15 mouse cellular contexts compared by ENCODE assay signal in genomic region chr10:121263520-121264203, GRCm38 (mm10).
A peak's percentile ranks its signal among the peaks of the same experiment; 100 is the strongest.
DNase-seq lines count a peak whose midpoint lies in the region; ATAC-seq and TF ChIP-seq lines count a peak whose summit lies in the region.
"Had no signal": no experiment of that assay in that cellular context is flagged by ENCODE, and none has a peak within 500 bp of the region (broad histone marks: within the 10 kb centered on the region; RNA-seq: fewer than 3 reads in every experiment).

No protein-coding gene starts in this region.

- peak; percentile 65 for ATAC-seq in lung, embryonic 14.5 days (ENCODE audit: insufficient read depth)
- peak; percentile 81 for ATAC-seq in intestine, postnatal 0 days
- ATAC-seq in erythroblast, adult 5-6 weeks (replicated peaks; ENCODE audit: low FRiP score, poor library complexity, severe bottlenecking): no peak
- ATAC-seq: hindbrain, postnatal 0 days; liver, embryonic 12.5 days had no signal

- H3K4me3 ChIP-seq in gastrocnemius, adult 2 months: peak overlapping the region; percentile 32
- peak overlapping the region; percentile 15; the same call in 1 of the 2 replicates for H3K4me3 ChIP-seq in lung, embryonic 14.5 days (ENCODE audit: low read depth, low read length)
- H3K4me3 ChIP-seq in intestine, postnatal 0 days (ENCODE audit: low read depth, low read length): peak overlapping the region; percentile 0; the same call in 1 of the 2 replicates
- H3K4me3 ChIP-seq: erythroblast, embryonic 14.5 days; liver, embryonic 12.5 days; neural tube, embryonic 13.5 days had no signal

- no peak overlapping the region for H3K27ac ChIP-seq in gastrocnemius, adult 2 months
- H3K27ac ChIP-seq in lung, embryonic 14.5 days (ENCODE audit: low read depth): peak overlapping the region; percentile 66
- H3K27ac ChIP-seq in intestine, postnatal 0 days (ENCODE audit: low read depth, low read length): peak overlapping the region; percentile 5; the same call in 1 of the 2 replicates
- H3K27ac ChIP-seq: hindbrain, postnatal 0 days; liver, embryonic 12.5 days; neural tube, embryonic 13.5 days had no signal

- peak overlapping the region; percentile 57 for H3K4me2 ChIP-seq in lung, embryonic 14.5 days
- H3K4me2 ChIP-seq in intestine, postnatal 0 days (replicated peaks; ENCODE audit: low read depth): peak overlapping the region; percentile 45
- H3K4me2 ChIP-seq: liver, embryonic 12.5 days; neural tube, embryonic 13.5 days had no signal

- whole genome bisulfite sequencing in lung, embryonic 14.5 days: 41% methylated on average over 21 of the region's 21 CpGs
- 42% methylated on average over 21 of the region's 21 CpGs for WGBS in intestine, postnatal 0 days

- no peaks in the 10 kb centered on the region for H3K4me1 ChIP-seq in lung, embryonic 14.5 days (ENCODE audit: insufficient read depth)
- H3K4me1 ChIP-seq in intestine, postnatal 0 days (replicated peaks; ENCODE audit: control insufficient read depth, insufficient read depth, low read length): no peaks in the 10 kb centered on the region
- H3K4me1 ChIP-seq: liver, embryonic 12.5 days; neural tube, embryonic 13.5 days had no signal

- no peaks in the 10 kb centered on the region for H3K9me3 ChIP-seq in lung, embryonic 14.5 days (ENCODE audit: low read depth, low read length)
- no peaks in the 10 kb centered on the region for H3K9me3 ChIP-seq in intestine, postnatal 0 days (ENCODE audit: control insufficient read depth)
- H3K9me3 ChIP-seq: liver, embryonic 12.5 days; neural tube, embryonic 13.5 days had no signal

- no peaks in the 10 kb centered on the region for H3K27me3 ChIP-seq in lung, embryonic 14.5 days (ENCODE audit: insufficient read depth, low read length)
- H3K27me3 ChIP-seq in intestine, postnatal 0 days (replicated peaks; ENCODE audit: control insufficient read depth, insufficient read depth, low read length): no peaks in the 10 kb centered on the region
- H3K27me3 ChIP-seq: liver, embryonic 12.5 days; neural tube, embryonic 13.5 days had no signal

- TF ChIP-seq CTCF in gastrocnemius, adult 2 months (IDR thresholded peaks at IDR 0.05): no peak
- peak; percentile 51 for TF ChIP-seq CTCF in lung, embryonic 14.5 days (IDR thresholded peaks at IDR 0.05; ENCODE audit: low read depth)
- TF ChIP-seq CTCF in intestine, postnatal 0 days (IDR thresholded peaks at IDR 0.05; ENCODE audit: low read depth): peak; percentile 50

- peak overlapping the region; percentile 14; the same call in 1 of the 2 replicates for H3K9ac ChIP-seq in lung, embryonic 14.5 days
- H3K9ac ChIP-seq in intestine, postnatal 0 days (ENCODE audit: low read depth, low read length): no peak overlapping the region
- H3K9ac ChIP-seq: liver, embryonic 12.5 days; neural tube, embryonic 13.5 days had no signal

- H3K36me3 ChIP-seq in lung, embryonic 14.5 days (ENCODE audit: insufficient read depth): no peaks in the 10 kb centered on the region
- peaks cover 3% of the 10 kb centered on the region; the same call in 1 of the 2 replicates for H3K36me3 ChIP-seq in intestine, postnatal 0 days (ENCODE audit: control insufficient read depth, insufficient read depth)
- H3K36me3 ChIP-seq: liver, embryonic 12.5 days had no signal

- DNase-seq in gastrocnemius, adult 2 months: no peak
- no peak for DNase-seq in gastrocnemius, postnatal 4 days (ENCODE audit: low spot score in 2 of 2)
- peak; percentile 71 for DNase-seq in lung, embryonic 14.5 days
- no peak for DNase-seq in lung, adult 18-20 months
- peak; percentile 72 for DNase-seq in thymus, postnatal 0 days (ENCODE audit: low spot score)
- no peak for DNase-seq in layer of hippocampus, postnatal 10 days (ENCODE audit: low spot score in 2 of 2)
- DNase-seq: cerebellum, adult 11-12 months; gastrocnemius, postnatal 25 days; spleen, adult 18-20 months had no signal

- intact Hi-C loops in gastrocnemius, adult 2 months (cut with DNase I): no loop called here

Comparison
In these comparisons a context has a peak if more than half of its experiments do, and no peak if none do; other contexts are left out.
1. DNase-seq: peak in lung, embryonic 14.5 days (single experiment) and thymus, postnatal 0 days (single experiment); none in gastrocnemius, adult 2 months (single experiment), gastrocnemius, postnatal 4 days (0 of 2), lung, adult 18-20 months (0 of 2) and layer of hippocampus, postnatal 10 days (0 of 2).
2. Peak in every context shown above with its lines, with median percentiles within 50 percentile points of each other: H3K4me3 ChIP-seq.